Mouse (Mus musculus): ENCODE measurements around the gene Tsc22d3.
"Not testable (repeated sequence)": the region's sequence is repeated elsewhere in the genome, so short reads cannot be mapped to it uniquely, and the experiment has no call there.

Gene Tsc22d3

DNA sequence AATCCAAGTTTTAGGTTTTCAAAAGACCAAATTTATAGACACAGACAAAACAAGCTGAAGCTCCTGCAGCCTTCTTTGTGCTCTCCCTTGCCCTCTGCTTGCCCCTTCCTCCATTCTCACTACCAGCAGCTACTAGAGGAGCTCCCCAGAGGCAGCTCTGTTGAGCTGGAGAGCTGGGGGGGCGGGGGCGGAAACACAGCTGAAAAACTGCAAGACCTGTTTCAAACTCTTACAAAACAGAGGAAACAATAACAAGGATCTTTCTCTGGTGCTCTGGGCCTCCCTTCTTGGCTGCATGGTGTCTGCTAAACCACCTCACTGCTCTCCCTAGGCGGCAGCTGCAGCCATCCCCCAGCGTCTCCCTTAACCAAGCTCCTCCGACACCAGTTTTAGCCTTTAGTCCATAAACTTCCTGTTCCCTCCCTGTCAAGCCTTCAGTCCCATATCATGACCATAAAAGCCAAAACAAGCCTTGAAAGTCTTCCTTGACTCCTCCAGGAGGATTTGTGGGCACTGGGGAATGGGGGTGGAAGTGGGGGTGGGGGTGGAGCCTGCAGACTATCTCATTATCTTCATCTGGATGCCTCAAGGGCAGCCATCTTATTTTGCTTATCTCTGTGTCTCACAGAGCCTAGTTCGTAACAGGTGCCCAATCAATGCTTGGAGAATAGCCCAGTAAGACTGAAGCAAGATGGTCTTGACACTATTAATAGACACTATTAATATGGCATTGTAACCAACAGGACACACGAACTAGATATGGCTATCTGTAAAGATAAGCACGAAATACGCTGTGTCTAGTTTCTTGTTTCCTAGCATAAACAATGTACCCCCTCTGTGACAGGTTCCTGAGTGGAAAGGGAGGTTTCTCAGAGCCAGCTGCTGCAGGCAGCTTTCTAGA is 98.8 kb downstream of the Tsc22d3 start:
- no peak for DNase-seq (ENCODE audit: extremely low spot score, low read depth, low spot score)

DNA sequence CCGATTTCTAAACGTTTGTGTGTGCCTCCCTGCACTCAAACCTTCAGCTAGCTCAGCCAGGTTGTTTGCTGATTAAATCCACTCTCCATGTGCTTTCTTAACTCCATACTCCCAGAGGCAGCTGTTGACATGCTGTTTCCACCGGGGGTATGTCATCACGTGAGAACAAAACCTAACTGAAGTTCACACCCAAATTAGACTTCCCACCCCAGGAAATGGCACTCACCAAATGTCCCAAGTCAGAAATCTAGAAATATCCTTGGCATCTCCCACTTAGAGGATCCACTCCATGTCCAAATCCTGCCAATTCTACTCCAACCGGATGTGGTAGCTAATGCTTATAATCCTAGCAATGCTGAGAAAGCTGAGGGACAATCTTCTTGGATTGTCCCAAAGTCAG is 100.2 kb downstream of the Tsc22d3 start:
- DNase-seq (ENCODE audit: extremely low spot score, low read depth, low spot score) = no peak

DNA sequence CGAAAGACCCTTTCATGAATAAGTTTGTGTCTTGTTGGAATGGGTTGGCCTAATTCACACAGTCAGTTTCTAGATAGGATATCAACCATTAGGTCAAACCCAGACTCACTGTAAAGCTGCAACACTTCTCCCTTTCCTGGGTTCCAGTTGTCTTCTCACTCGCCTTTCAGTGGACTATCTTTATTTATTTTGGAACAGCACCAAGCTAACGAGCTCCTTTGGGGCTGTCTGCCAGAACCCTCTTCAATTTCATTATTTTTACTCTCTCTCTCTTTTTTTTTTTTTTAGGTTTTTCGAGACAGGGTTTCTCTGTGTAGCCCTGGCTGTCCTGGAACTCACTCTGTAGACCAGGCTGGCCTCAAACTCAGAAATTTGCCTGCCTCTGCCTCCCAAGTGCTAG is 102.0 kb downstream of the Tsc22d3 start:
- DNase-seq (ENCODE audit: extremely low spot score, low read depth, low spot score) = not testable (repeated sequence)

DNA sequence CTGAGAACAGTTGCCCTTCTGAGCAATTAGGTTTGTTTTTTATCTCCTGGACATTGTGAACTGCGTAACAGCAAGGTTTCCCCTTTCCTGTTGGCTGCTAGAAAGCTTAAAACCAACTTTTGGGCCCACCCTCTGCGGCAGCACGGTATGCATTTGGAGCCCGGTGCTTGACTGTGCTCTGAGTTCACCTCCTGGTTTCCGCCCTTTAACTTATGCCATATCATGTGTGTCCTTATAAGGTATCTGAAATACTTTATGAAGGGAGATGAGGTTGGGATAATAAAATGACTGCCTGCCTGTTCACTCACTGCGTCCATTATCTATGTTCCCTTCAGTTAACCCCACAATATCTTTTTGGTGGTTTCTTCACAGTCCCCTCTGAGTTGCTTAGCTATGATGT is 106.3 kb downstream of the Tsc22d3 start:
- no peak for DNase-seq (ENCODE audit: extremely low spot score, low read depth, low spot score)

DNA sequence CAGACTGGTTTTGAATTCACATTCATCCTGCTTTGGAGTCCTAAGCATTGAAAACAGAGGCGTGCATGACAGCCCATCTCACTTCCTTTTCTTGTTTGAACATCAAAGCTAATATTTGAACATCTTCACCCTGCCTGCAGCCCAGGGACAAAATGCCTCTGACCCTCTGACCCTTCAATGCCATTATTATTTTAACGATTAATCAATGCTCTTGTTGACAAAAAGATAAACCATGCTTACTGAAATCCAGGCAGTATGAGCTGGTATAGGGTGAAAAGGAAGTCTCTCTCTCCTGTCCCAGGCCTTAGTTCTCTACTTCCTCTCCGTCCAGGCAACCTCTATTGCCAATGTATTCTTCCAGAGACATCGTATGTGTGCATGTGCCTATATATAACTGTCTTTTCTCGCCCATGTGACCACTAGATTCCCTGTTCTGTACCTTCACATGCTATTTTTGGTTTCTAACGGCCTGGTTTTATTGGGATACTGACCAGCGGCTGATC is 106.9 kb downstream of the Tsc22d3 start:
- no peak for DNase-seq (ENCODE audit: extremely low spot score, low read depth, low spot score)

DNA sequence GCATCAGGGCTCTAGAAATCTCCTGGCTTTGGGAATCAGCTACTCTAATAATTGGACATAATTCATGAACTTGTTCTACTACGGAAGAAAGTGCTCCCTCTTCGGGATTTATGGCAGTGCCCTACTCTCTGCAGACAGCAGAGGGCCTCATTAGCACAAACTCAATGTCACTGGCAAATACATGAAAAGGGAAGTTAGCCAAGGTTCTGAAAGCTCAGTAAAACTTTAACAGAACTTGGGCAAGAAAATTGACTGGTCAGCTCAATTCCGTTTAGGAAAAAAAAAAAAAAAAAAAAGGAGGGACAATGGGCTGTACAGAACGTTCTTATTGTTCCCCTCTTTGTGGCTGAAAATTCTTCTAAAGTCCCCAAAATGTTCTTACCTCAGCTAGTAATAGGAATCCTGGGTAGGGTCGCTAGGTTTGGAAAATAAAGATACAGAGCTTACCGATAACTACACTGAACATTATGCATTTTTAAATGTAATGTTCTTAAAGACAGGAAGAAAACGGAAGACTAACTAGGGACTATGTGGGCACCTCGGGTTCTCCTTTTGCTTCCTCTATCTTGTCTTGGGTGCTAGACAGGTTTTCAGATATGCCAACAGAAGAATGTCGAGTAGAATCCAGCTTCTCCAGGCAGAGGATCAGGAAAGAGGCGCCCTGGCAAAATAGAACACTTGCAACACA is 108.4 kb downstream of the Tsc22d3 start:
- no peak for DNase-seq (ENCODE audit: extremely low spot score, low read depth, low spot score)

DNA sequence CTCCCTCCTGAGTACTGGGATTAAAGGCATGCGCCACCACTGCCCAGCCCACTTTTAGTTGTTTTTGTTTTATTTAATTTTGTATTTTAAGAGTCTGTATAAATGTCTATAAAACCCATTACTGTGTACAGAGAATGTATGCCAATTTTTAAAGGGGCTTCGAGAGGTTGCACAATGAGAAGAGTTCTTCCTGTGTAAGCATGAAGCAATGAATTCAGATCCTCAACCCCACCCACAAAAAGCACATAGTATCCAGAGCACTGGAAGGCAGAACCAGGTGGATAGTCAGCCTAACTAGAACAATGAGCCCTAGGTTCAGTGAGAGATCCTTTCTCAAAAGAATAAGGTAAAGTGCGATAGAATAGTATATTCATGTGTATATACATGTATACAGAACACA is 110.3 kb downstream of the Tsc22d3 start:
- DNase-seq (ENCODE audit: extremely low spot score, low read depth, low spot score) = no peak
